Mouse (Mus musculus) layer of hippocampus, postnatal 25 days (tissue): ENCODE results near the gene Krtap6-5. TPM values are rescaled to one million over a fixed set of nuclear protein-coding genes. Genes with fewer than 3 reads are reported as not detected.
"Not testable (repeated sequence)": the region's sequence is repeated elsewhere in the genome, so short reads cannot be mapped to it uniquely, and the experiment has no call there.

Experiments
- DNase-seq, 2 experiments: peaks; one replicate each; pipeline ENCODE4 v3.0.0; 2022; ENCODE audit warnings: mixed read lengths in 2 of 2, low spot score in 1 of 2; ENCODE audit errors: extremely low spot score in 1 of 2
- total RNA-seq, 2 experiments: library from RNA; stranded (reverse); gene quantifications; 2 replicates each; pipeline ENCODE4 v1.2.3; 2021

The Krtap6-5 gene
- not detected for total RNA-seq

DNA sequence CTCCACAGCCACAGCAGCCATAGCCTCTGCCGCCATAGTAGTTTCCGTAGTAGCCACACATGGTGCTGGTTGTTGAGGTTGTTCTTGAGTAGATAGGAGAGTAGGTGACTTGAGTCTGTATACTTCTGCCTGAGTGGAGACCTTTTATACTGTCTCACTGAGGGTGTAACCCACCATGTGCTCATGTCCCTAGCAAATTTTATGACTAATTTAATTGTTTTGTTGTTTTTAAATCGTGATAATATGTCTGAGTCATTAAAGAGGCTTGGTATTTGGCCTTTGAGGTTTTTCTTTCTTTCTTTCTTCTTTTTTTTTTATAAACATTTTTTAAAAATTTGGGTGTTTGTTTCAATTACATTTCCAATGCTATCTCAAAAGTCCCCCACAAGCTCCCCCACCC is at the start of gene Krtap6-5:
TSS of gene Krtap6-5 (minus strand) at position 101 of the 400 bp plus-strand sequence.
- no peak for DNase-seq

- not testable (repeated sequence) for DNase-seq
These were observed 23.4 kb upstream of the Krtap6-5 start for GRCm38 (mm10) chr16:89071041-89071440.

- DNase-seq = not testable (repeated sequence)
These were observed 16.2 kb upstream of the Krtap6-5 start, which contains the start of gene 1110025L11Rik for GRCm38 (mm10) chr16:89063902-89064301. 1110025L11Rik (minus strand) TSS chr16:89064002.

GRCm38 (mm10) chr16:89041372-89041771 is 6.3 kb downstream of the Krtap6-5 start, which contains the start of gene Gm10228:
Gm10228 (minus strand) TSS chr16:89041472.
- DNase-seq = not testable (repeated sequence)

DNA sequence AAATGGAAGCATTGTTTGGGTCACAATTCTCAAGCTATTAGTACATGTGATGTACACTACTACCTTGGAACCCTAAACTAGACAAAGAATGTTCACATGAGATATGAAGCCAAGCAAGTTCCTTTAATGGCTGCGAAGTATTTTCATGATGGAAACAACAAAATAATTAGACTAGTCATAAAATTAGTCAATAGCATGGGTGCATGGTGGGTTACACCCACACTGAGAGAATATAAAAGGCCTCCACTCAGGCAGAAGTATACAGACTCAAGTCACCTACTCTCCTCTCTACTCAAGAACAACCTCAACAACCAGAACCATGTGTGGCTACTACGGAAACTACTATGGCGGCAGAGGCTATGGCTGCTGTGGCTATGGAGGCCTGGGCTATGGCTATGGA is 16.3 kb downstream of the Krtap6-5 start, which contains the start of gene Krtap6-1:
TSS of gene Krtap6-1 (plus strand) at position 301 of the 400 bp plus-strand sequence.
- DNase-seq = not testable (repeated sequence)

- DNase-seq = not testable (repeated sequence)
These were observed 32.7 kb downstream of the Krtap6-5 start, which contains the start of gene Gm10229 for GRCm38 (mm10) chr16:89014984-89015383. Gm10229 (plus strand) TSS chr16:89015284.

- no peak for DNase-seq
These were observed 33.7 kb downstream of the Krtap6-5 start for GRCm38 (mm10) chr16:89013973-89014372.

- no peak for DNase-seq
These were observed 37.0 kb downstream of the Krtap6-5 start, which contains the start of gene Krtap22-2 for GRCm38 (mm10) chr16:89010659-89011058. Krtap22-2 (minus strand) TSS chr16:89010759.

Other genes with a start within 250 kb of the Krtap6-5 start
- gene Gm20741, start 235.7 kb downstream of the Krtap6-5 start, total RNA-seq = not detected
- not detected for gene Krtap15, start 227.7 kb downstream of the Krtap6-5 start, total RNA-seq
- gene Krtap14, start 221.7 kb downstream of the Krtap6-5 start, total RNA-seq = not detected
- gene Krtap19-1, start 178.5 kb downstream of the Krtap6-5 start, total RNA-seq = not detected
- not detected for gene Krtap19-2, start 173.6 kb downstream of the Krtap6-5 start, total RNA-seq
- not detected for gene Krtap19-3, start 169.8 kb downstream of the Krtap6-5 start, total RNA-seq
- not detected for gene Krtap19-4, start 162.8 kb downstream of the Krtap6-5 start, total RNA-seq
- not detected for gene Krtap19-5, start 151.4 kb downstream of the Krtap6-5 start, total RNA-seq
- not detected for gene Krtap19-9b, start 115.6 kb downstream of the Krtap6-5 start, total RNA-seq
- not detected for gene Krtap16-3, start 85.0 kb downstream of the Krtap6-5 start, total RNA-seq
- gene Krtap22-2, start 37.1 kb downstream of the Krtap6-5 start, total RNA-seq = not detected
- gene Gm10229, start 32.6 kb downstream of the Krtap6-5 start, total RNA-seq = not detected
- not detected for gene Krtap6-1, start 16.2 kb downstream of the Krtap6-5 start, total RNA-seq
- not detected for gene Gm10228, start 6.4 kb downstream of the Krtap6-5 start, total RNA-seq
- not detected for gene 1110025L11Rik, start 16.1 kb upstream of the Krtap6-5 start, total RNA-seq
- not detected for gene Krtap6-3, start 36.1 kb upstream of the Krtap6-5 start, total RNA-seq
- gene Gm6358, start 93.0 kb upstream of the Krtap6-5 start, total RNA-seq = not detected
- gene Gm10061, start 103.2 kb upstream of the Krtap6-5 start, total RNA-seq = not detected
- not detected for gene Gm9789, start 110.1 kb upstream of the Krtap6-5 start, total RNA-seq
- not detected for gene Gm7735, start 121.6 kb upstream of the Krtap6-5 start, total RNA-seq
- gene 1110057P08Rik, start 126.9 kb upstream of the Krtap6-5 start, total RNA-seq = not detected
- gene Krtap20-2, start 158.0 kb upstream of the Krtap6-5 start, total RNA-seq = not detected